Mouse (Mus musculus) left cerebral cortex, postnatal 4 days (tissue): ENCODE data around the gene Gnpat. TPM values are rescaled to one million over a fixed set of nuclear protein-coding genes. Genes with fewer than 3 reads are reported as not detected.

Experiments used
- DNase-seq: peaks from one replicate; pipeline ENCODE4 v3.0.0-alpha.2; 2022
- intact Hi-C: fragments of 180-260 bp; cut with DNase I; formaldehyde crosslinking; loops from one replicate; pipeline ENCODE4 v1.15.1; 2025
- total RNA-seq, 2 experiments: library from RNA; stranded (reverse); gene quantifications; 2 replicates each; pipeline ENCODE4 v1.2.3; 2021

Gnpat gene
- total RNA-seq, 2 experiments from 2014 or later: 62.1 to 69.6 TPM

DNA sequence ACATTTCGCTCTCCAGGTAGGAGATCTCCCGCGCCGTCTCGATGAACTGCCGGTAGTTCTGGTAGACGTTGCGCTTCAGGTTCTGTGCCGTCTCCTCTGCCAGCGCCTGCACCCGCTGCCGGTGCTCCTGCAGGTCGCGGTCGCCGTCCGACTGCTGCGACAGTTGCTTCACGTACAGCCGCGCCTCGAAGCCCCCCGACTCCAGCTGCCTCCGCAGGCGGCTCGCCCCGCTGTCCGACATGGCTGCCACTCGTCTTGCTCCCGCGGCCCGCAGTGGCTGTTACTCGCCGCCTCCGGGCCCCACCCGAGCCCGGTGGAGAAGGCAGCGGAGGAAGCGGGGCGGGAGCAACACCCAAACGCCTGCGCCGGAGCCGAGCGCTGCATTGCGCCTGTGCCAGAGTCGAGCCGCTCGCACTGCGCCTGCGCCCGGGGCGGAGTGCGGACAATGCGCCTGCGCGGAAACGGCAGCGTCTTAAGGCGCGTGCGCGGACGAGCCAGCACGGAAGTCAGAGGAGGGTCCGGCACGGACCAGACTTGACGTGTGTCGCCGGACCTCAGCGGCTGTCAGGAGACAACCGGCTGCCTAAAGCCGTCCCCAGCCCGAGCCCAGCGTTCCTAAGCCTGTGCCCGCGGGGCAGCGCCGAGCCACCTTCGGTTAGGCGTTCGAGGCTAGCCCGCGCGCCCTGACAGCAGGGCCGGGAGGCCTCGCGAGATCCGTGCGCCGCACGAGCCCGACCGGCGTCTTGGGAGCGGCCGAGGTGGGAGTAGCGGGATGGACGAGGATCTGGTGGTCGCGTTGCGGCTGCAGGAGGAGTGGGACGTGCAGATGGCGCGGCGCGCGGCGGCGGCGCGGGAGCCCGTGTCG, 34.8 kb downstream of the Gnpat start, which contains the start of the genes Exoc8 and Sprtn:
Gene Exoc8 (minus strand): TSS at position 320 of the 865 bp plus-strand sequence.
Gene Sprtn (plus strand): TSS at position 501 of the 865 bp plus-strand sequence.
- peak; percentile 98 for DNase-seq
- intact Hi-C loops: loop anchor here (5.0 to 10.0 kb wide), 2 partner anchors 50 to 117 kb away; partner anchors contain the start of genes Egln1 and Tsnax

DNA sequence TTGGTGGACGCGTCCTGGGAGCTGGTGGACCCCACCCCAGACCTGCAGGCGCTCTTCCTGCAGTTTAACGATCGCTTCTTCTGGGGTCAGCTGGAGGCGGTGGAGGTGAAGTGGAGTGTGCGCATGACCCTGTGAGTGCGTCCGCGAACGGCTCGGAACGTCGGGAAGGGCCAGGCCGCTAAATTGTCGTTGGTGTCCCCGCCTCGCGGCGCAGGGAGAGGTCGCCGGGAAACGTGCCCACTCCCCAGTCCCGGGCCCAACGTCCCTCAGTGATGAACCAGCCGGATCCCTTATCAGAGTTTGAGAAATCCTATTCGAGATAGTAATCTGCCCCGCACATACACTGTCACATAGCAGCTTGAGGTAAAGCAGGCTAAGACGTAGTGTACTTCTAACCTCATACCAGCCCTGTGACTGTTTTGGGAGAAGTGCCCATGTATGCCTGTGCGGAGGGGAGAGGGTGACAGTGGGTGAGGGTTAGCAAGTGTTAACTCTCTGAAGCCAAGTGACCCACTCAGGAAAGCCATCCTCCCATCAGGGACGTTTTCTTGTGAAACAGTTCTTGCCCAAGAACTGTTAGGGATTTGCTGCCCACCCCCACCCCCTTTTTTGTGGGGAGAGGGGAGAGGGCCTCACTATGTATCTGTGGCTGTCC, 35.5 kb downstream of the Gnpat start:
- no peak for DNase-seq
- intact Hi-C loops: loop anchor here (5.0 to 10.0 kb wide), 2 partner anchors 49 to 116 kb away; partner anchors contain the start of genes Egln1 and Tsnax

DNA sequence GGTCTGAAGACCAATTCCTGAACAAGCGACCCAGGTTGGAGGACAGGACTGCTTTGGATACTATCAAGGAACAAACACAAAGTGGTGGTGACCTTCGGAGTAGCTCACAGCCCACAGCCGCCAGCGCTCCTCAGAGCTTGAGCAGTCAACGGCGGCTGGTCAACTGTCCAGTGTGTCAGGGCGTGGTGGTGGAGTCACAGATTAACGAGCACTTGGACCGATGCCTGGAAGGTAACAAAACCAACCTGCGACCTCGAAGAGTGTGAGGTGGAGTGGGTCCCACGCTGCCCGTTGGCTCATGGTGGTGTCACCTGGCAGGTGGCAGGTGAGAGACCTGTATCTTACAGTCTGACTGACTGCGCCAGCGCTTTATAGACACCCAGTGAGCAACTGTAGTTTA, 40.4 kb downstream of the Gnpat start:
- no peak for DNase-seq
- intact Hi-C loops: no loop called here

DNA sequence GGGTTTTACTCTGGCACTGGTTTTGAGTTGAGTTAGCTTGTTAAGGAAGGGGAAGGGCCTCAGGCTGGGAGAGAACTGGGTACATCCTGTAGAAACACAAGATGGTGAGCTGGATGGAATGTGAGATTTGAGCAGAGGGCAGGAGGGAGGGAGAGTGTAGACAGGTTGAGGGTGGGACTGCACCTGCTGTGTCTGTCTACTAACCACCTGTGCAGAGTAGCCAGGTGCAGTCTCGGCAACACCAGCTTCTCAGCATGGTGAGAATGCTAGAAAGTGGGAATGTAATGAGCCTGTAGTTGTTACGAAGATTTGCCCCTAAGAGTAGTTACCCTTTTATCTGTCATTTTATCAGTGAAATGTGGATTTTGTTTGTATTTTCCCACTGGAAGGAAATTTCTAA, 42.6 kb downstream of the Gnpat start:
- DNase-seq: no peak
- intact Hi-C loops: no loop called here

DNA sequence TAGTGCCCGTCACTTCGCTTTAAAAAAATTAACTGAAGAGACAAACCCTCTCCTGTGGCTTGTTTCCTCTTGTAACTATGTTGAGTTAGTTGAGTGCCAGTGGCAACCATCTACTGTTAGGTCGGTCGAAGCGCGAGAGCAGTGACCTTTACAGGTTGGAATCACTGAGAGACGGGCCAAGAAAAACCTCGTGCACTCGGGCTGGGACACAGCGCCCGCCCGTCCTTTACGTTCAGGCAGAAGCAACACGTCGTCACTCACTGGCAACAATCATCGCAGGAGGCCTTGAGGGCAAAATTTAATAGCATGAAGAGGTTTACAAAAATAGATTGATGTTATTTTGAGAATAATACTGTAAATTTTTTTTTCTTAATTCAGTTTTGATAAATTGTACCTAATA, 47.1 kb downstream of the Gnpat start:
- DNase-seq: no peak
- intact Hi-C loops: no loop called here

DNA sequence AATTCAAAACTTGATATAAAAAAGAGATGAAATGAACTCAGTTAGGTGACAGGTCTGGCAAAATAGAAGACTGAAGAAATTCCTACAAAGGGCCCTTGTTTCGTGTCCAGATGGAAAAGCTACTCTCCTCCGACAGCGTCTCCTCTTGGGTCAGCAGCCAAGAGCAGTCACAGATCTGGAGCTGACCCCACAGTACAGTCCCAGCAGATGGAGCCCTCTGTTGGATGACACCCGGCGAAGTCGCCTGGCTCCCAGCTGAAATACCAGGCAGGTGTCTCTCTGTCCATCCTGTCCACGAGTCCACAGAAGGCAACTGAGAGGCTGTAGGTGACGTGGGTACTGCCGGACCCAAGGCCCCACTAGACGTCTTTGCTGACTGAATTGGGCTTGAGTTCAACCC, 47.5 kb downstream of the Gnpat start:
- intact Hi-C loops: no loop called here
- peak; percentile 34 for DNase-seq

DNA sequence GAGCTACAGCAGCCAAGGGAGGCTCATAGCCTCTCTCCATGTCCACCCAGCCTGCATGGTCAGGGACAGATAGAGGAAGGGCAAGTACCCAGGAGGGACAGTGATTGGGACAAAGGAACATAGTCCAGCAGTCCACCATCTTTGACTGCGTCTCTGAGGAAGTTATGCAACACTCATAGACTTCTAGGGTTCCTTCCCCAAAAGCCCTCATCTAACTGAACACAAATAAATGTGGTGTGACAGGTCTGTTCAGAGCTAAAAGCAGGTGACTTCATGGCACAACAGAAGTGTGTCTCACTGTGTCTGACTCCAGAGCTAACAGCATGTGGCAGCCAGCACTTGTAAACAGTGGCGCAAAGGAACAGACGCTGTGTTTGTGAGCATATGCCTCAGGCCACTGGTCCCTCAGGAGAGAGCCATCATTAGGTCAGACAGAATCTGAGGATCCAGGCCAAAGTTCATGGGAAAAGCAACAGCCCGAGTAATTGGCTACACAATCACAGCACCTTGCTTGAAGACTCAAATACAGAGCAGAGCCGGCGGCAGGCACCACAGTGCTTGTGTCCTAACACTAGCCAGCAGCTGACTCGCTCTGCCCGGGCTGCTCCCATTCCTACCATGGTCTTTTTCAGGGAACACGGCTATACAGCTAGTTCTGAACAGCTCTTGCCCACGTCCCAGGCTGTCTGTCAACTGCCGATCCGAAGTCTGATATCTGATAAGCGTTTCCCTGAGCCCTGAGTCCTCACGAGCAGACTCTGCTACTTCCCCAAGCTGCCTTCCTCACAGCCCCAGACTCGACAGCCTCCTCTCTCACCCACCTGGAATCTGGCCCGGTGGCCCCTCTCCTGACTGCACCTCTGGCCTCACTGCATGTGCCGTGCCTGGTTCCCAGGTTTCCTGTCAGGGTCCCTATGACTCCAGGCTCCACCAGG, 49.4 kb downstream of the Gnpat start:
- DNase-seq: no peak
- intact Hi-C loops: no loop called here

DNA sequence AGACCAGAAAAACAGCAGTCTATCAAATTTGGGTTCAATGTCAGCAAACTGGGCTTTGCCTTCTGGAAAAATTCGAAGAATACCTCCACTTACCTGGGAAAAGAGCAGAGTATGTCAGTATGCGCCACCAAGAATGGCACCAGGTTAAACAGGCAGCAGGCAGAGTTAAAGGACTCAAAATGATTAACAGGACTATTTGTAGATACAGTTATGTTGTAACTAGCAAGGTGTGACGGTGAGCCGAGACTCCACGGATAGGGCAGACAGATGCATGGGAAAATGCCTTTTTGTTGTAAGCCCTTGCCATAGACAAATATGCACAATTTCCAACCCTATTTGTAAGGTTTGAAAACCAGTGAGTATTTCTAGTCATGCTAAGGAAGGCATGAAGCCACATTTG, 51.2 kb downstream of the Gnpat start:
- intact Hi-C loops: no loop called here
- no peak for DNase-seq

DNA sequence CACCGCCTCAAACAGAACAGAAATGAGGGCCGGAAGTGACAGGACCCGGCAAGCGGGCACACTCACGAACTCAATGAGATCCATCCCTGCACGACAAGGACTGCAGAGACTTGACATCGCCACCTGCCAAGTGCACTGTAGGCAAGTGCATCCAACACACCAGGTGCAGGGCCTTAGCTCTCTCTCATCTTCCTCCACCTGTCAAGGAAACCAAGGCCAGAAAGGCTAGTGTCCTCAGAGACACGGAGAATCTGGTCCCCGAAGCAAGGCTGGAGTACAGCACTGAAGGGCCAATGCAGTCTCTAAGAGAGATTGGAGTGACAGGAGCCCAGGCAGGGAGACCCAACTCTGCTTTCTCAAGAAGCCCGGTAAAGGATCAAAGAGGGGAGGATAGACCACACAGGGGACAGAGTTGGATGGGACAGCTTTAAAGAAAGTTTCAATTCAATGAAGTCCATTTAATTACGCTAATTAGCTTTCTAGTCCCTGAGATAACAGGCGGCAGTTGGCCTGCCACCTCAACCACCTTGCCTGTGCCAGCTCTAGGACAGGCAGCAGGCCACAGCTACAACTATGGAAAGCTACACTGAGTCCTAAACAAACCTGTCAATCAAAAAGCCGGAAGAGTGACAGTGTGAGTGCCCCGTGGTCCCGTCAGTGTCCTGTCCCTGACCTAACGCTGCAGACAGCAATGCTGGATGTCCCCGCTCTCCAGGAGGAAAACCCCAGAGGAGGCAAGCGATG, 55.1 kb downstream of the Gnpat start:
- intact Hi-C loops: no loop called here
- DNase-seq: no peak

DNA sequence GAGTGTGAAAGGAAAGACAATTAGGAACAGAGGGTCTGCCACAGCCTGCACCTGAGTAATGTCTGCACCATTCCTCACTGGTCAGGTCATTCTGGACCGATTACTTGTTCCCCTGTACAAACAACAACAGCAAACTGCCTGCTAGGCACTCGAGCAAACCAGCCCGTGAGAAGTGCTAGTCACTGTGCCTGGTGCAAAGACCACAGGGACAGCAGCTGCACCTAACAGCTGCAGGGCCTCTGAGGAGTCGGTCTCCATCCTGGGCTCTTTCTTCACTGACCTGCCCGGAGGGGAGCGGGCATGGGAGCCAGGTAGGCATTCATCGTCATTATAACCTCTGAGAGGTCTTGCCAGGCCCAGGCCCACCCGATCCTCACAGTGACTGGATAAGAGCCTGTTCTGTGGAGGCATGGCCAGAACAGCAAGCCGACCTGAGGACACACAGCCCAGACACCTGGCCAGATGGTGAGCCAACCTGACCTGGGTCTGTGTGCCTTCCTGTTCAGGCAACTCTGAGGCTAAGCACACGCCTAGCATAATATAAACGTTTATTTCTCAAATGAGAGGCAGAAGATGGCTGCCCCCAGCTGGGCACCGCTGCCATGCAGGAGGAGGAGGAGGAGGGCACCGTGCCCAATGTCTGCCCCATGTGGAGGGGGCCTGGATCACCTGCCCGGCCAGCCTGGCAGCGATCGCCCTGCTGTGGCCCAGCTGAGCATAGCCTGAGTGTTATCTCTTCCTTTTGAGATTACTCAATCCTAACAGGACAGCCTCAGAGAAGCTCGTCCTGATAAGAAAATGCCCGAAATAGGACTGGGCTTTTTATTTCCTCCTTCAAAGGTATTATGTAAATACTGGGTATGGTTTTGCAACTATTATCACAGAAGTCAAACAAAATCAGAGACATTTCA, 58.8 kb downstream of the Gnpat start:
- intact Hi-C loops: no loop called here
- no peak for DNase-seq

DNA sequence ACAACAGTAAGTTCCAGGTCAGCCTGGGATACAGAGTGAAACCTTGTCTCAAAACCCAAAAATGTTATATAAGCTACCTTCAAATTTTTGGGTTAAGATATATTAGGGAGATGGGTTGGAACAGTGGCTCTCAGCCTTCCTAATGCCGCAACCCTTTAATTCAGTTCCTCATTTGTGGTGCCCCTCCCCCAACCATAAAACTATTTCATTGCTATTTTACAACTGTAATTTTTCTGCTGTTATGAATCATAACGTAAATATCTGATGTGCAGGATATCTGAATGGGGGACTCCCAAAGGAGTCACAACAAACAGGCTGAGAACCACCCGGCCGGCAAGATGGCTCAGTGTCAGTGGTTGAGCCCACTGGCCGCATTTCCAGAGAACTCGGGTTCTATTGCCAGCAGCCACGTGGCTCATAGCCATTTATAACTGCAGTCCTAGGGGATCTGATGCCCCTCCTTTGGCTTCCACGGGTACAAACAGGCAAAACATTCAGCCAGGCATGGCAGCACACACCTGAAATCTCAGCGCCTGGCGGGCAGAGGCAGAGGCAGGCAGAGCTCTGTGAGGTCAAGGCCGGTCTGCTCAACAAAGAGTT, 59.8 kb downstream of the Gnpat start:
- intact Hi-C loops: no loop called here
- DNase-seq: no peak

DNA sequence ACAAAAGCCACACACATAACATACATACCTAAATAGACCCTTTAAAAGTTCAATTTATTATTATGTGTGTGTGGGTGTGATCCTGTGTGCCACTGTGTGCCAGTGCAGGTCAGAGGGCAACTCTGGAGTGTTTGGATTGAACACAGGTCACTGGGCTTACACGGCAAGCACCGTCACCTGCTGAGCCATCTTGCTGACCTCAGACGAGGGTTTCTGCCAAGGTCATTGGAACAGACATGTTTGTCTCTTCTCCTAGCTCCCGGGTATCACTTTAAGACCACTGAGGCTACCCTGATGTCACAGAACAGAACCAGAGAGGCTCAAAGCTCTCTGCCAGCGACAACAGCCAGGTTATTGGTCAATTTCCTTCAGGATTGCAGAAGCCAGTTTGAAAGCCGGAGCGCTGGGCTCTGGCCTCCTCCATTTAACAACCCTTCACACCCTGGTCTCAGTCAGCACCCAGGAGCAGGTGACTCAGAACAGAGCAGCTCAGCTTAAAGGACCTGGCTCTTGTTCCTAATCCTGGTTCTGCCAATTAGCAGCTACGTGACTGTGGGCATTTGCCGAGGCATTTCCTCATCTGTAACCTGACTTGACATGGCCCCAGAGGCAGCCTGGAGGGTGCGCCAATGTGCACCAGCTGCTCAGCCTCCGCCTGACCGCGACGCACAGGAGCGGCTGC, 61.3 kb downstream of the Gnpat start:
- intact Hi-C loops: no loop called here
- peak; percentile 44 for DNase-seq

DNA sequence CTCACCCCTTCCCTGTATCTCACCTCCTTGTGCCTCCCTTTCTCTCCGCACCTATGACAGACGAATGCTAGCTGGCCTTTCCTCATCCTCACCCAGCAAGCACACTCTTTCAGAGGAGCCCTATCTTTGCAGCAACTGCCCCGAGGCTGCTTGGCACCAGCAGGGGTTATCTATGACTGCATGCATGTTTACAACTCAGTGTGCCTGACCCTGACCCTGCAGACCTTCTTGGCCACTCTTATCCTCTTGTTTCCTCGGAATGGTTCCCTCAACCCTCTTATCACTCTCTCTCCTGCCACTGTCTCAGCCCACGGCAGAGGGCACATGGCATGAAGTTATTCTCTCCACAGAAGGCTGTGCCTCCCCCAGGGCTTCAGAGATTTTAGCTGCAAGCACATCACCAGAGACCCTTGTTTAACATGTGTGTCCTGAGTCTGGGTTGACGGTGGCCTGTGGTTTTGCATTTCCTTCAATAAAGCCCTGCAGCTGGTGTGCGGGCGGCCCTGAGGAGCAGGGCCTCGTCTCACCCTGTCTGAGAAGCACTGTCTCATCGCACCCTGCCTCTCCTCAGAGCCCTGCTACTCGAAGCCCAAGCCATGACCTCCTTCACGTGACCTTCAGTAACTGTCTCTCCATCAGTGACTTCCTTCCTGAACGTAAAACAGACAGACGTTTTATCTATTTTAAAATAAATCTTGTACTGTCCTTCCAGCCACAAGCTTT, 62.9 kb downstream of the Gnpat start:
- intact Hi-C loops: no loop called here
- DNase-seq: no peak

DNA sequence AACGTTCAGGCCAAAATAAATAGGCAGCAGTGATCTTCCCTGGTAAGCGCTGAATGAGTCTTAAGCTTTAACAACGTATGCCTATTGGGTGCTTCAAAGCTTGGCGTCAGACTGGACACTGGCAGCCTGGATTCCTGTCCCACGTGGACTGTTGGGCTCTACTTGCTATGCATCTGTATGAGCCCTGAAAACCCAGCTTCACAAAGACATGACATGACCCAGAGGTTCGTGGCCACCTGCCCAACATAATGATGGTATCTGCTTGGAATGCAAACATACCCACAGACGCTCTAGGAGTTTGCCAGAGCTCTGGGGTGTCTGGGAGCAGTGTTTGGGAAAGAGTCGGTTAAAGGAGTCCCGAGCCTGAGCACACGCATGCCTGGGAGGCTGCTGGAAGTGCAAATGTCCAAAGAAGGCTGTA, 63.5 kb downstream of the Gnpat start:
- DNase-seq: no peak
- intact Hi-C loops: no loop called here

DNA sequence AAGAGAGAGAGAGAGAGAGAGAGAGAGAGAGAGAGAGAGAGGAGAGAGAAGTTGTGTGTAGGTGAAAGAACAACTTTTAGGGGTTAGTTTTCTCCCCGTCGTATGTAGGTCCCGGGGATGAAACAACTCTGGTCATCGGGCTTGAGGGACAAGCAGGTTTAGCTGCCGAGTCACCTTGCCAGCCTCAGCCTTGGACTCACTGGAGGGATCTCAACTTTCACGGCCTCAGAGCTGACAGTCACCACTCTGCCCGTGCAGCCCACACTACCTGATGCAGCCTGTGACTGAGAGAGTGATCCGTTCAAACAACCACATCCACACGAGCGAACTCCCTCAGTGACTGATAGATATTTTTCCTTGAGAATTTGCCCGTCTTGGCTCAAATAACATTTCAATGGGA, 66.2 kb downstream of the Gnpat start:
- no peak for DNase-seq
- intact Hi-C loops: no loop called here

DNA sequence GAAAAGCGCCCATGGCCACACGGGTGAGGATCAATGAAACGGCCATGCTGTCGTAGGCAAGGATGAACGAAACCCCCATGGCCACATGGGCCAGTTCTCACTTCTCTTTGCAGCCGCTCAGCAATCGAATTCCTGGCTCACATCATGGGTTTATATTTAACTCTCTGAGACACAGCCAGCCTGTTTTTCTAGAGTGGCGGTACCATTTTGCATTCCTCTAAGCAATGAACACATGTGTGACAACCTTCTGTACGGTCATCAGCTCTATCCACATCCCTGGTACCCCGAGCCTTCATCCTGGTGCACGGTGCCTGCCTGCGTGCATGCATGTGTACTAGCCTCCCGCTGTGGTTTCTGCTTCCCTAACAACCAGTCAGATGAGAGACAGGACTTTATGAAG, 67.3 kb downstream of the Gnpat start:
- intact Hi-C loops: no loop called here
- no peak for DNase-seq

DNA sequence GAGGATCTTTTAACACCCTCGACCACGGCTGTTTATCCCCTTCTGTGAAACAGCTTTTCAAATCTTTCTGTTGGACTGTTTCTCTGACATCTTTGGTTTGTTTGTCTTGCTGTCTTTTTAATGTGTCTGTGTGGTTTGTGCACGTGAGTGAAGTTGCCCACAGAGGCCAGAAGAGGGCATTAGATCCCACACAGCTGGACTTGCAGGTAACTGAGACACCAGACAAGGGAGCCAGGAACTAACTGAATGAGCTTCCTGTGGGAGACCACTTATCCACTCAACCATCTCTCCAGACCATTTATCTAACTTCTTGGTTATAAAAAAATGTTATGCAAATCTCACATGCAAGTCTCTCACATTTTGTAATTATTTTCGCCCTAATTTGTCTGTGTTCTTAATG, 67.8 kb downstream of the Gnpat start:
- DNase-seq: no peak
- intact Hi-C loops: no loop called here
